Mouse (Mus musculus) T-helper 2 cell (primary cell): ENCODE results near the gene Esyt1.

Experiments used
- in situ Hi-C: fragments of 300-600 bp; cut with MboI, MseI; formaldehyde crosslinking; loops from one replicate; pipeline ENCODE4 v1.15.1; 2025; ENCODE audit warnings: high pct_unique_total_duplicates

Esyt1 gene

GRCm38 (mm10) chr10:128489380-128489779, 36.3 kb downstream of the Esyt1 start:
- in situ Hi-C loops = no loop called here

- in situ Hi-C loops = no loop called here
These were observed 36.9 kb downstream of the Esyt1 start for GRCm38 (mm10) chr10:128488776-128489175.

- in situ Hi-C loops = no loop called here
These were observed 37.6 kb downstream of the Esyt1 start for GRCm38 (mm10) chr10:128487861-128488712.

GRCm38 (mm10) chr10:128486370-128486769, 39.3 kb downstream of the Esyt1 start:
- in situ Hi-C loops = no loop called here

GRCm38 (mm10) chr10:128474366-128474765, 51.3 kb downstream of the Esyt1 start:
- in situ Hi-C loops = no loop called here

GRCm38 (mm10) chr10:128460270-128460630, 65.4 kb downstream of the Esyt1 start:
- in situ Hi-C loops = no loop called here
